Mouse (Mus musculus) cerebellum, adult 2 months (tissue): ENCODE measurements around the gene Map7d3. TPM values are rescaled to one million over a fixed set of nuclear protein-coding genes. Genes with fewer than 3 reads are reported as not detected.

Experiments used
- DNase-seq, 2 experiments: peaks; one replicate each; pipeline ENCODE4 v3.0.0; 2021
- H3K27ac ChIP-seq: fragments of 200-500 bp; 2 replicates; pipeline ENCODE4 v1.5.1; 2012; ENCODE audit warnings: low read length, control low read depth, inconsistent platforms; ENCODE audit not compliant: insufficient read depth
- H3K27me3 ChIP-seq: fragments of 200-500 bp; 2 replicates; pipeline ENCODE4 v1.6.1; 2012; ENCODE audit warnings: inconsistent platforms, mild to moderate bottlenecking, low read length, moderate library complexity; ENCODE audit not compliant: control insufficient read depth, insufficient read depth
- H3K4me1 ChIP-seq: fragments of 200-500 bp; 2 replicates; pipeline ENCODE4 v1.6.1; 2011; ENCODE audit warnings: low read length; ENCODE audit not compliant: control insufficient read depth, insufficient read depth
- H3K4me3 ChIP-seq: fragments of 200-500 bp; replicated peaks from 2 replicates; pipeline ENCODE3; 2011; ENCODE audit warnings: mild to moderate bottlenecking, low read depth, low read length, control low read depth; ENCODE audit not compliant: insufficient read depth
- CTCF ChIP-seq: fragments of 200-500 bp; IDR thresholded peaks from 2 replicates; pipeline ENCODE4 v1.5.1; 2011; ENCODE audit warnings: low read depth, mild to moderate bottlenecking, control low read depth, low read length, moderate library complexity, borderline replicate concordance; ENCODE audit not compliant: insufficient read depth
- POLR2A ChIP-seq: fragments of 200-500 bp; IDR thresholded peaks from 2 replicates; pipeline ENCODE4 v1.6.1; 2011; ENCODE audit warnings: low read length, control low read depth, borderline replicate concordance; ENCODE audit not compliant: insufficient read depth
- WGBS: fragments of 180-500 bp; shearing (Covaris S2); methylation state at CpG from one replicate; pipeline ENCODE4 v1.1.7; 2018; 5-methylcytosine and 5-hydroxymethylcytosine counted together
- polyA plus RNA-seq: library from polyadenylated mRNA; depleted of rRNA; stranded (reverse); fragments of >200 nt; gene quantifications from 2 replicates; pipeline ENCODE4 v1.2.3, GENCODE M21; 2012; rRNA removed

The Map7d3 gene
- polyA plus RNA-seq, 1 experiment, result not detected

GRCm38 (mm10) chrX:56753317-56754289, 68.5 kb downstream of the Map7d3 start:
- 30% methylated on average over 8 of the region's 8 CpGs for WGBS
- peak; percentile 57 to 79 for DNase-seq
- H3K4me1 ChIP-seq, result no peaks in the 10 kb centered on the region; the same call in 1 of the 2 replicates
- H3K27me3 ChIP-seq, result no peaks in the 10 kb centered on the region
- TF ChIP-seq CTCF, result no peak
- no peak for TF ChIP-seq POLR2A
- no peak overlapping the region for H3K4me3 ChIP-seq
- H3K27ac ChIP-seq, result no peak overlapping the region; the same call in 1 of the 2 replicates

GRCm38 (mm10) chrX:56752144-56752543, 70.0 kb downstream of the Map7d3 start:
- TF ChIP-seq CTCF (no peak), POLR2A (no peak)
- H3K27ac ChIP-seq, result no peak overlapping the region
- no peaks in the 10 kb centered on the region for H3K27me3 ChIP-seq
- DNase-seq, result no peak
- 74% methylated on average over 6 of the region's 6 CpGs for WGBS
- H3K4me3 ChIP-seq, result no peak overlapping the region
- H3K4me1 ChIP-seq, result no peaks in the 10 kb centered on the region; the same call in 1 of the 2 replicates

GRCm38 (mm10) chrX:56751536-56751935, 70.6 kb downstream of the Map7d3 start:
- WGBS, result 49% methylated on average over 4 of the region's 4 CpGs
- Histone ChIP-seq H3K27ac (no peak overlapping the region), H3K4me3 (no peak overlapping the region), H3K27me3 (no peaks in the 10 kb centered on the region), H3K4me1 (no peaks in the 10 kb centered on the region; the same call in 1 of the 2 replicates)
- TF ChIP-seq CTCF, result no peak
- no peak for DNase-seq

Other genes with a start within 250 kb of the Map7d3 start
- 27.3 and 27.4 TPM in 2 replicates for gene Mmgt1, start 224.3 kb downstream of the Map7d3 start, polyA plus RNA-seq
- gene Slc9a6, start 212.6 kb downstream of the Map7d3 start, polyA plus RNA-seq, result 97.5 and 97.8 TPM in 2 replicates
- 174 and 191 TPM in 2 replicates for gene Fhl1, start 90.5 kb downstream of the Map7d3 start, polyA plus RNA-seq
- gene Adgrg4, start 47.8 kb upstream of the Map7d3 start, polyA plus RNA-seq, result not detected in 2 replicates
- 0.05 and 0.10 TPM in 2 replicates for gene Brs3, start 220.7 kb upstream of the Map7d3 start, polyA plus RNA-seq
- gene Htatsf1, start 231.3 kb upstream of the Map7d3 start, polyA plus RNA-seq, result 44.2 and 48.3 TPM in 2 replicates